Mouse (Mus musculus): ENCODE results near the gene Kctd18. TPM values are rescaled to one million over a fixed set of nuclear protein-coding genes. Genes with fewer than 3 reads are reported as not detected.
"Not testable (repeated sequence)": the region's sequence is repeated elsewhere in the genome, so short reads cannot be mapped to it uniquely, and the experiment has no call there.

Kctd18 gene
- polyA plus RNA-seq, 1 experiment from 2014 or later, result 17.4 TPM

DNA sequence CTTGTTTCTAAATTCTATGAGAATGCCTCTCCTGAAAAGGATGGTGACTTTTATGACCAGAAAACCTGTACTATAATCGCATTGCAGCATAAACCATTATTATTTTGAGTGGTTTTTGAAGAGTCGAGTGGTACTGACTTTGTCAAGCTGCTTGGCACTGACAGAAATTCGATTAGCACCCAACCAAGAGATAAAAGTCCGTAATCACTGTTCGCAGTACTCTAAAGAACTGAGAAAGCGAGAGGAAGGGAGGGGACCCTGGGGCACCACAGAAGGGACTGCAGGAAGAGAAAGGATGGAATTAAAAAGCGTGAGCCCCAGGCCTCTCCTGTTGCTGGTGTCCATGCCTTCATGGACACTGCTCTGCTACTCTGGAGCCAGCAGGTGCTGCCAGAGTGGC is 9.0 kb upstream of the Kctd18 start:
- no peaks in the 10 kb centered on the region for H3K27me3 ChIP-seq (ENCODE audit: control insufficient read depth, insufficient read depth, low read length)
- H3K9ac ChIP-seq (replicated peaks; ENCODE audit: low read length), result no peak overlapping the region
- no peak for ATAC-seq (replicated peaks; ENCODE audit: insufficient number of reproducible peaks, low FRiP score, low TSS enrichment, low read depth)
- DNase-seq (ENCODE audit: low spot score), result no peak
- H3K4me3 ChIP-seq (ENCODE audit: low read depth, low read length), result no peak overlapping the region
- no peaks in the 10 kb centered on the region for H3K4me1 ChIP-seq (ENCODE audit: control insufficient read depth, insufficient read depth, low read length)
- 81% methylated on average over 7 of the region's 7 CpGs for WGBS
- H3K27ac ChIP-seq (replicated peaks; ENCODE audit: low read depth, low read length), result no peak overlapping the region
- H3K4me2 ChIP-seq (ENCODE audit: low read depth, low read length), result no peak overlapping the region
- no peaks in the 10 kb centered on the region for H3K9me3 ChIP-seq (replicated peaks; ENCODE audit: control insufficient read depth, low read length)
- H3K36me3 ChIP-seq (replicated peaks; ENCODE audit: control insufficient read depth, insufficient read depth, low read depth, low read length), result no peaks in the 10 kb centered on the region; the same call in 1 of the 2 replicates

DNA sequence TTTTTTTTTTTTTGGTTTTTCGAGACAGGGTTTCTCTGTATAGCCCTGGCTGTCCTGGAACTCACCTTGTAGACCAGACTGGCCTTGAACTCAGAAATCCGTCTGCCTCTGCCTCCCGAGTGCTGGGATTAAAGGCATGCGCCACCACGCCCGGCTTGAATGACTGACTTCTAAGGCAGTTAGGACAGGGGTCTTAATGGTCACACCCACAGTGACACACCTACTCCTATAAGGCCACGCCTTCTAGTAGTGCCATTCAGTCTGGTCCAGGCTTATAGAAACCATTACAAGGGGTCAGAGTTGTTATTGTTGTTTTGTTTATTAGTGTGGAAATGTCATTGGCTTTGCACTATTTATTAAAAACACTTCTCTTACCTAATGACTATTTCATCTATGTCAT is 12.4 kb downstream of the Kctd18 start:
- not testable (repeated sequence) for H3K4me1 ChIP-seq (ENCODE audit: control insufficient read depth, insufficient read depth, low read length); H3K4me3 ChIP-seq (ENCODE audit: low read depth, low read length); H3K27me3 ChIP-seq (ENCODE audit: control insufficient read depth, insufficient read depth, low read length); H3K27ac ChIP-seq (replicated peaks; ENCODE audit: low read depth, low read length); H3K9ac ChIP-seq (replicated peaks; ENCODE audit: low read length); DNase-seq (ENCODE audit: low spot score); H3K4me2 ChIP-seq (ENCODE audit: low read depth, low read length); H3K36me3 ChIP-seq (replicated peaks; ENCODE audit: control insufficient read depth, insufficient read depth, low read depth, low read length); H3K9me3 ChIP-seq (replicated peaks; ENCODE audit: control insufficient read depth, low read length); ATAC-seq (replicated peaks; ENCODE audit: insufficient number of reproducible peaks, low FRiP score, low TSS enrichment, low read depth)
- WGBS, result 95% methylated on average over 7 of the region's 7 CpGs

DNA sequence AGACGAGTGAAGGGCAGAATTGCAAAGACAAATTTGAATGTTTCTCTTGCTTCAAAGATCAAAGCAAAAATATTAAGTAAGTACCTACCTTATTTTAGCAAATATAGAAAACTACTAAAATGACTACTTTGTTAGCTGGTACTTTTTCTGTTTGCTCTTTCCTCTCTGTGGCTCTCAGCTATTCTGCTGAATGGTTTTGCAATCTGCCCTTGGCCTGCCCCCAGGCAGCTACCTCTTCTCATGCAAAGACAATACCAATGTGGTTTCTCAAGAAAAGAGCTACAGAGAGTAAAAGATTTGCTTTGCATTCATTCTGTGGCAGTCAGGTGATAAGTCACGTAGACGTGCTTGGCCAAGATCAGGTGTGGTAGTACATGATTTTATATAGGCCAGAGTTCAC is 20.6 kb downstream of the Kctd18 start:
- DNase-seq (ENCODE audit: low spot score) (no peak), ATAC-seq (replicated peaks; ENCODE audit: insufficient number of reproducible peaks, low FRiP score, low TSS enrichment, low read depth) (no peak)
- no peak overlapping the region for H3K9ac ChIP-seq (replicated peaks; ENCODE audit: low read length)
- H3K36me3 ChIP-seq (replicated peaks; ENCODE audit: control insufficient read depth, insufficient read depth, low read depth, low read length), result no peaks in the 10 kb centered on the region
- H3K4me3 ChIP-seq (ENCODE audit: low read depth, low read length), result no peak overlapping the region
- WGBS, result 90% methylated on average over 3 of the region's 3 CpGs
- H3K4me2 ChIP-seq (ENCODE audit: low read depth, low read length), result no peak overlapping the region
- no peak overlapping the region for H3K27ac ChIP-seq (replicated peaks; ENCODE audit: low read depth, low read length)
- H3K9me3 ChIP-seq (replicated peaks; ENCODE audit: control insufficient read depth, low read length), result no peaks in the 10 kb centered on the region
- no peaks in the 10 kb centered on the region for H3K27me3 ChIP-seq (ENCODE audit: control insufficient read depth, insufficient read depth, low read length)
- no peaks in the 10 kb centered on the region for H3K4me1 ChIP-seq (ENCODE audit: control insufficient read depth, insufficient read depth, low read length)

DNA sequence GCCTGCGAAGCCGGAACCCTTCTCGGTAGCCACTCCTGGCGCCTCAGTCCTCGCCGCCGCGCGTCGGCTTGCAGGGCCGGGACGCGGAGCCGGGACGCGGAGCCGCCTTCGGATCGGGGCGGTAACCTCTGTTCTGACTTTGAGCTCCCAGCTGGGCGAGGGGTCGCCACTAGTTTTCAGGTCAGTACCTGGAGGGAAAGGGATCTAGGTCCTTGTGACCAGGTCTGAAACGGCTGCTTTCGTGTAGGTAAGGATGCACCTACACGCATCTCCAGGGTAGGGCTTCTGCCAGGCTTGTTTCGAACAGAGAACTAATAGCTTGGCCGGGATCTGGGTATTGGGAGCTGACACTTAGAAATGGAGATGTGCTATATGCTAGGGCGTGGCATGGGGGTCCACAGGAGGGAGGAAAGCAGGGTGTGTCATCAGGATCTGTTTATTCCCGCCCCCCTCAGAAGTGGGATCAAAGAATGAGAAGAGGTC is 22.6 kb downstream of the Kctd18 start:
- no peaks in the 10 kb centered on the region for H3K36me3 ChIP-seq (replicated peaks; ENCODE audit: control insufficient read depth, insufficient read depth, low read depth, low read length)
- peak overlapping the region; percentile 83 for H3K27ac ChIP-seq (replicated peaks; ENCODE audit: low read depth, low read length)
- ATAC-seq (replicated peaks; ENCODE audit: insufficient number of reproducible peaks, low FRiP score, low TSS enrichment, low read depth), result peak; percentile 67
- H3K9ac ChIP-seq (replicated peaks; ENCODE audit: low read length), result peak overlapping the region; percentile 79
- no peaks in the 10 kb centered on the region for H3K4me1 ChIP-seq (ENCODE audit: control insufficient read depth, insufficient read depth, low read length)
- peak overlapping the region; percentile 72 for H3K4me2 ChIP-seq (ENCODE audit: low read depth, low read length)
- no peaks in the 10 kb centered on the region for H3K27me3 ChIP-seq (ENCODE audit: control insufficient read depth, insufficient read depth, low read length)
- 0% methylated on average over 29 of the region's 29 CpGs for WGBS
- DNase-seq (ENCODE audit: low spot score), result peak; percentile 32
- H3K9me3 ChIP-seq (replicated peaks; ENCODE audit: control insufficient read depth, low read length), result no peaks in the 10 kb centered on the region
- H3K4me3 ChIP-seq (ENCODE audit: low read depth, low read length), result peak overlapping the region; percentile 77

DNA sequence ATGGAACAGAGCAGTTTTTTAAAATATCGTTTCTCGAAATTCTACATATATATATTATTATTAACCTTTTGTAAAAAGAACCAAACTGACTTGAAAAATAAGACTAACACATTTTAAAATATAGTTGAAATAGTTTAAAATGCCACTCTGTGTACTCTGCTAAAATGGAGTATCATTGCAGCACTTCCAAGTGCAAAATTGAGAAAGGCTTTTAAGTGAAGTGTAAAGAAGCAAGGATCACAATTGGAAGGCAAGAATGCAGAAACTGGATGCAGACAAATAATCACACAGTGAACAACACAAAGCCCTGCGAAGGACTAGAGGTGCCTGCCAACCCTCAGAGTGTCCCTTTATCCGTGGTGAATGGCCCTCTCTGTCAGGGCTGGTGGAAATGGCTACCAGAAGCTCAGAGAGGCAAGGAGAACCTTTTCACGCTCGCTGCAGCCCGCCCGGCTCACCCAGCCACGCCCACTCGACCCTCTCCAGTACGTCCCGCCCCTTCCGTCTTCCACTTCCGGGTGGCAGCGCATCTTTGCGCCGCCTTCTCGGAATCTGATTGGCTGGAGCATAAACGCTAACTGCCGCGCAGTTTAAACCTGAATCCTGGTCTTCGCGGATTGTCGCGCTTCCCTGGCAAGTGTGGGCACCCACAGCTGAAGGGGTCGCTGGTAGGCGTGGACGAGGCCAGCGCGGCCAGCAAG is 23.2 kb downstream of the Kctd18 start, which contains the start of gene Sgo2a:
Sgo2a (plus strand) TSS at position 540 of the 701 bp plus-strand sequence.
- H3K9ac ChIP-seq (replicated peaks; ENCODE audit: low read length), result peak within 1 kb of the TSS; percentile 79
- H3K9me3 ChIP-seq (replicated peaks; ENCODE audit: control insufficient read depth, low read length), result no peaks in the 10 kb centered on the region
- H3K36me3 ChIP-seq (replicated peaks; ENCODE audit: control insufficient read depth, insufficient read depth, low read depth, low read length), result no peaks in the 10 kb centered on the region
- no peaks in the 10 kb centered on the region for H3K4me1 ChIP-seq (ENCODE audit: control insufficient read depth, insufficient read depth, low read length)
- ATAC-seq (replicated peaks; ENCODE audit: insufficient number of reproducible peaks, low FRiP score, low TSS enrichment, low read depth) (peak; percentile 95), DNase-seq (ENCODE audit: low spot score) (peak; percentile 98)
- 7% methylated on average over 30 of the region's 30 CpGs for WGBS
- peak within 1 kb of the TSS; percentile 83 for H3K27ac ChIP-seq (replicated peaks; ENCODE audit: low read depth, low read length)
- peak within 1 kb of the TSS; percentile 77 for H3K4me3 ChIP-seq (ENCODE audit: low read depth, low read length)
- no peaks in the 10 kb centered on the region for H3K27me3 ChIP-seq (ENCODE audit: control insufficient read depth, insufficient read depth, low read length)
- H3K4me2 ChIP-seq (ENCODE audit: low read depth, low read length), result peak within 1 kb of the TSS; percentile 72

DNA sequence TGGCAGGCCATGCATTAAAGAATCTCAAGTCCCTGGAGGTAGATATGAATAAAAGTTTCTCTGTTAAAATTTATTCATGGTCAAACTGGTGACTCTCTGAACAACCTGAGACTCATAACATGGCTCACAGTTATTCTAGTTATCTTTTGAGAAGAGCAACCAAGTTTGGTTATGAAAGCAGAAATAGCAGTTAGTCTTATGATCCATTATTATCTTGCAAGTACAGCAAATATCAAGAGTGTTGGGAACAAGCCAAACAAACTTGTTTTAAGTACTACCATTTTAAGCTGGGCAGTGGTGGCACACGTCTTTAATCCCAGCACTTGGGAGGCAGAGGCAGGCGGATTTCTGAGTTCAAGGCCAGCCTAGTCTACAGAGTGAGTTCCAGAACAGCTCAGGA is 27.5 kb downstream of the Kctd18 start:
- ATAC-seq (replicated peaks; ENCODE audit: insufficient number of reproducible peaks, low FRiP score, low TSS enrichment, low read depth) (no peak), DNase-seq (ENCODE audit: low spot score) (no peak)
- Histone ChIP-seq H3K27me3 (ENCODE audit: control insufficient read depth, insufficient read depth, low read length) (no peaks in the 10 kb centered on the region), H3K9me3 (replicated peaks; ENCODE audit: control insufficient read depth, low read length) (no peaks in the 10 kb centered on the region), H3K4me2 (ENCODE audit: low read depth, low read length) (no peak overlapping the region), H3K4me1 (ENCODE audit: control insufficient read depth, insufficient read depth, low read length) (no peaks in the 10 kb centered on the region), H3K36me3 (replicated peaks; ENCODE audit: control insufficient read depth, insufficient read depth, low read depth, low read length) (no peaks in the 10 kb centered on the region), H3K4me3 (ENCODE audit: low read depth, low read length) (no peak overlapping the region), H3K9ac (replicated peaks; ENCODE audit: low read length) (no peak overlapping the region), H3K27ac (replicated peaks; ENCODE audit: low read depth, low read length) (no peak overlapping the region)
- WGBS, result 74% methylated on average over 2 of the region's 2 CpGs

DNA sequence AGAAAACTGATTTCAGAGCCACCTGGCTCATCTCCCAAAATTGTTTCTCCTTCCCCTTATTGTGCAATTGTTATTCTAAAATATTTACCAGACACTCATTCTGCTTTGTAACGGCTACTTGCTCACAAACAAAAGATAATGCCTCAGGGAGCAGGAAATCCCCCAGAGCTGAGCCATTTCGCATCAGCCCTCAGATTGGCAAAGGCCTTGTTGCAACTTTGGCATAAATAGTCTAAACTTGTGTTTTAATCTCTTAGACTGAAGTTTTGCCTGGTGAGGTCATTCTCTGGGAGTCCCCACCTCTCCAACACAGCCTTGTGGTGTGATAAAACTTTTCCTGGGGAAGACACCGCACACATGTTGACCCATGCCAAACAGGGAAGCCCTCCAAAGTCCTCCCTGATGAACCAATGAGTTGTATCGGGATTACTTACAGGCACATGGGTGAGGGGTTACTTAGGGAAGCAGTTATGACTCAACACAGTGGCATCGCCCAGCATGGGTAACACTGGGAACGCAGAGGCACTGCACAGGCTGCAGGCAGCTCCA is 29.6 kb downstream of the Kctd18 start:
- H3K27me3 ChIP-seq (ENCODE audit: control insufficient read depth, insufficient read depth, low read length), result no peaks in the 10 kb centered on the region
- no peak overlapping the region for H3K27ac ChIP-seq (replicated peaks; ENCODE audit: low read depth, low read length)
- no peaks in the 10 kb centered on the region for H3K9me3 ChIP-seq (replicated peaks; ENCODE audit: control insufficient read depth, low read length)
- 67% methylated on average over 6 of the region's 6 CpGs for WGBS
- no peaks in the 10 kb centered on the region for H3K4me1 ChIP-seq (ENCODE audit: control insufficient read depth, insufficient read depth, low read length)
- H3K4me3 ChIP-seq (ENCODE audit: low read depth, low read length), result no peak overlapping the region
- no peaks in the 10 kb centered on the region for H3K36me3 ChIP-seq (replicated peaks; ENCODE audit: control insufficient read depth, insufficient read depth, low read depth, low read length)
- no peak for ATAC-seq (replicated peaks; ENCODE audit: insufficient number of reproducible peaks, low FRiP score, low TSS enrichment, low read depth)
- H3K9ac ChIP-seq (replicated peaks; ENCODE audit: low read length), result no peak overlapping the region
- no peak for DNase-seq (ENCODE audit: low spot score)
- no peak overlapping the region for H3K4me2 ChIP-seq (ENCODE audit: low read depth, low read length)

DNA sequence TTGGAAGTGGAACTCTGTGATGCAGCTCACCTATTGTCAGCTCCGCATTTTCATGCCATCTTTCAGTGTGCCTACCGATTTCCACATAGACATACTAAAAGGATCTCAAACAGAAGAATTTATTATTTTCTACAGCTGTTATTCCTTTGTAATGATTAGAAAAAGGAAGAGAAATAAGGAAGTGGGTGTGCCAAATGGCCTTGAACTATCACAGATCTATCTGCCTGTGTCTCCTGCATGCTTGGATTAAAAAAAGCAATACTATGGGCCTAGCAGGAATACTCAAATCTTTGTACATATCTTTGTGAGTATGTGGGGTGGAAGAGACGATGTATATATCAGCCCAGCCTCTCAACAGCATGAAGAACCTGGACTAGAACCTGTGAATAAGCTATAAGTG is 41.9 kb downstream of the Kctd18 start:
- H3K27ac ChIP-seq (replicated peaks; ENCODE audit: low read depth, low read length), result no peak overlapping the region
- DNase-seq (ENCODE audit: low spot score), result no peak
- H3K36me3 ChIP-seq (replicated peaks; ENCODE audit: control insufficient read depth, insufficient read depth, low read depth, low read length), result no peaks in the 10 kb centered on the region
- H3K9ac ChIP-seq (replicated peaks; ENCODE audit: low read length), result no peak overlapping the region
- H3K4me3 ChIP-seq (ENCODE audit: low read depth, low read length), result no peak overlapping the region
- 91% methylated on average over 3 of the region's 3 CpGs for WGBS
- H3K4me2 ChIP-seq (ENCODE audit: low read depth, low read length), result no peak overlapping the region
- H3K4me1 ChIP-seq (ENCODE audit: control insufficient read depth, insufficient read depth, low read length), result no peaks in the 10 kb centered on the region
- no peaks in the 10 kb centered on the region for H3K9me3 ChIP-seq (replicated peaks; ENCODE audit: control insufficient read depth, low read length)
- H3K27me3 ChIP-seq (ENCODE audit: control insufficient read depth, insufficient read depth, low read length), result no peaks in the 10 kb centered on the region
- ATAC-seq (replicated peaks; ENCODE audit: insufficient number of reproducible peaks, low FRiP score, low TSS enrichment, low read depth), result no peak

All from embryonic facial prominence, embryonic 11.5 days (tissue).